Mouse (Mus musculus): Measurements from ENCODE around the gene Cav2. TPM values are rescaled to one million over a fixed set of nuclear protein-coding genes. Genes with fewer than 3 reads are reported as not detected.

Cav2 gene
- polyA plus RNA-seq, 1 experiment from 2014 or later, result 6.0 TPM

DNA sequence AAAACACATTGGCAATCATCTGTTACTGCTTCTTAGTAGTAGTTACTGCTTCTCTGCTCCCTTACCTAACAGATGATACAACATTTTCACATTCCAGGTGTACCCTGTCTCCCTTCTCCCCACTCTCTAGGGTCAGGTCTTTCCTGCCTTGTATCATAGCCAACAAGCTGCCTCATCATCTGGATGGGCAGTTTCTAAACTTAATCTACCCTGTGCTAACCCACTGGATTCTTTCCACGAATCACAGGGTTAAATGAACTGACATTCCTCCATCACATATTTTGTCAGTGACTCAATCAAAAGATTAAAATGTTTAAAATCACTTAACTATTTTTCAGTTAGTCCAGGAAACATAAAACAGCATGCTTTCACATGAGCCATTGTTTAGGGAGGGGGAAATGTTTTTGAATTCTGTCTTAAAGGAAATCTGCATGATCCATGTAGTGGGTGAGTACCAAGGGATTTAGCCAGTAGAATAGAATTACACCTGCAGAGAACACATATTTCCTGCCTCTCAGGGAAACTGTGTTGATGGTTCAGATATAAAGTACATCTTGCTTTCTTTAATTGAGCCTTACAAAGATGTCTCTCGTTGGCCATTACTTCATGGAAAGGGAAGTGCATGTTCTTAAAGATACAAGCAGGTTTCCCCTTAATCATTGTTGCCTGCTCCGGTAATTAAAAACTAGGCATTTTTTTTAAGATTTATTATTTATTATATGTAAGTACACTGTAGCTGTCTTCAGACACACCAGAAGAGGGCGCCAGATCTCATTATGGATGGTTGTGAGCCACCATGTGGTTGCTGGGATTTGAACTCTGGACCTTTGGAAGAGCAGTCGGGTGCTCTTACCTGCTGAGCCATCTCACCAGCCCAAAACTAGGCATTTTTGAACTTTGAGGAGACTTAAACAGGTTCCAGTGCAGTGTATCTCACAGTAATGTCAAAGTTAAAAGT is 34.0 kb downstream of the Cav2 start:
- no peak overlapping the region for H3K4me2 ChIP-seq (replicated peaks)
- H3K4me1 ChIP-seq, result peaks cover 3% of the 10 kb centered on the region; the same call in 1 of the 2 replicates
- no peak overlapping the region for H3K27ac ChIP-seq (replicated peaks)
- H3K27me3 ChIP-seq, result no peaks in the 10 kb centered on the region
- no peak overlapping the region for H3K4me3 ChIP-seq
- WGBS, result 83% methylated on average over 5 of the region's 5 CpGs
- no peaks in the 10 kb centered on the region for H3K9me3 ChIP-seq
- no peak for ATAC-seq (ENCODE audit: low FRiP score, low read depth)
- no peak overlapping the region for H3K9ac ChIP-seq (replicated peaks)
- no peaks in the 10 kb centered on the region for H3K36me3 ChIP-seq

DNA sequence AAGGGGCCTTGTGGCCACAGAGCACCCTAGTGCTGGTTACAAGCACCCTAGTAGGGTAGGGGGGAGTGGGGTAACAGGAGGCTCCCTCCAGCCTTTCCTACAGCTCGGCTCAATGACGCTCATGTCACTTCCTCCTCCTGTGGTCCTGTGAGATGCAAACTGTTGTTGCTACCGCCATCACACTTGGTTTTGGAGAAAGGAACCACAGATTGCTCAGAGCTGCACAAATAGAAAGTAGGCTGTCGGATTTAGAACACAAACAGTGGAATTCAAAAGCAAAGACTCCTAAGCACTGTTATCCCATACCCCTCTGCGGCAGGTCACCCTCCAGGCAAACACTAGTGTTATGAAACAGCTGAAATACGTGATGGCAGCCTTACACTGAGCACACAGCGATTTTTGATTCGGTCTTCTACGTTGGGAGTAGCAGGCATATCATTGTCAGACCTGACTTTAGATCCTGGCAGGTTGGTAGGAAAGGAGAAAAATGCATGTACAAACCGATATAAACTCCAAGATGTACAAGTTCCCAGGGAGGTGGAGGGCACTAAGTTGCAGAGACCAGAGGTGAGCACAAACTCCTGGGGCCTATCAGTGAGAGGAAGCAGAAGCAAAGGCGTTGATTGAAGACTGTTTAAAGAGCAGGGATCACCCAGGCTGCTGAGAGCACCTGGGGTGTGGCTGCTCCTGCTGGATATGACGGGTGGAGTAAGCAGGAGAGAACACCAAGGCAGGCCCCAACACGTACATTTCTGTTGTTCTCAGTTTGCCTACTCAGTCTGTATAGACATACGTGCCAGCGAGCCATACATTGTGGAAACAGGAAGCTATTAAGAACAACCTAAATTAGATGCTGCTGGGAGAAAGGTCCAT is 35.5 kb downstream of the Cav2 start:
- Histone ChIP-seq H3K4me1 (peaks cover 3% of the 10 kb centered on the region; the same call in 1 of the 2 replicates), H3K9me3 (no peaks in the 10 kb centered on the region), H3K9ac (replicated peaks) (no peak overlapping the region), H3K4me2 (replicated peaks) (no peak overlapping the region), H3K27me3 (no peaks in the 10 kb centered on the region), H3K36me3 (no peaks in the 10 kb centered on the region), H3K4me3 (no peak overlapping the region), H3K27ac (replicated peaks) (no peak overlapping the region)
- WGBS, result 73% methylated on average over 15 of the region's 15 CpGs
- ATAC-seq (ENCODE audit: low FRiP score, low read depth), result no peak

DNA sequence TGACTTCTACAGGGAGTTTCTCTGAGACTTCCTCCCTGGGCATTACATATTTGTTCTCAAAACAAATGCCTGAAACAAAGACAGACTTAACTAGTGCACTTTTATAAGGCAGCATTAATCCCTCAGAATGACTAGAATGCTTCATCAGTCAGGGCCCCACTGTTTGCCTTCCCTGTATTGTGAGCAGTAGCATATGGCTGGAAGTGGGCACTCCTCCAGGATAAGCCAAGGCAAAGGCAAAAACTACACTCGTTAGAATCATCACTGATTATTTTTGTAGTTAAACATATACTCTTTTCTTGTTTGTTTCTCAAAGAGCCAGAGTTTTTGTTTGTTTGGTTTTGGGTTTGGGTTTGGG is 36.2 kb downstream of the Cav2 start:
- Histone ChIP-seq H3K9me3 (no peaks in the 10 kb centered on the region), H3K27ac (replicated peaks) (no peak overlapping the region), H3K4me3 (no peak overlapping the region), H3K4me2 (replicated peaks) (no peak overlapping the region), H3K36me3 (no peaks in the 10 kb centered on the region), H3K9ac (replicated peaks) (no peak overlapping the region), H3K27me3 (no peaks in the 10 kb centered on the region), H3K4me1 (peaks cover 3% of the 10 kb centered on the region; the same call in 1 of the 2 replicates)
- ATAC-seq (ENCODE audit: low FRiP score, low read depth), result no peak
- 44% methylated on average over 1 of the region's 1 CpGs for WGBS

DNA sequence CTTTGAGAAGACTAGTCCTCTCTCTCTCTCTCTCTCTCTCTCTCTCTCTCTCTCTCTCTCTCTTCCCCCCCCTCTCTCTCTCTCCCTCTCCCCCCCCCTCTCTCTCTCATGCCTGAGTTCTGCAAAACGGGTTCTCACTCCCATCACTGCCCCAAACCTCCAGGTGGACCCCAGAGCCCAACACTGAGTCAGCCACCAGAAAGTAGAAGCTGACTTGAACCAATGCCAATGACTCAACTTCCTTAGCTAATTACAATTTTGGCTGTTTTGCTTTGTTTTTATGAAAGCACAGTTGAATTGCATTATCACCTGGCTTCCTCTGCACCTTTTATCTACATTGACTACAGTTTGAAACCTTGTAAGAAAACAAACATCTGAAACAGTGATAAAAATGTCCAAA is 37.0 kb downstream of the Cav2 start:
- Histone ChIP-seq H3K27me3 (no peaks in the 10 kb centered on the region), H3K4me1 (peaks cover 3% of the 10 kb centered on the region; the same call in 1 of the 2 replicates), H3K4me3 (no peak overlapping the region), H3K4me2 (replicated peaks) (no peak overlapping the region), H3K36me3 (no peaks in the 10 kb centered on the region), H3K9ac (replicated peaks) (no peak overlapping the region), H3K27ac (replicated peaks) (no peak overlapping the region), H3K9me3 (no peaks in the 10 kb centered on the region)
- no peak for ATAC-seq (ENCODE audit: low FRiP score, low read depth)
- WGBS, result 100% methylated on average over 1 of the region's 1 CpGs

DNA sequence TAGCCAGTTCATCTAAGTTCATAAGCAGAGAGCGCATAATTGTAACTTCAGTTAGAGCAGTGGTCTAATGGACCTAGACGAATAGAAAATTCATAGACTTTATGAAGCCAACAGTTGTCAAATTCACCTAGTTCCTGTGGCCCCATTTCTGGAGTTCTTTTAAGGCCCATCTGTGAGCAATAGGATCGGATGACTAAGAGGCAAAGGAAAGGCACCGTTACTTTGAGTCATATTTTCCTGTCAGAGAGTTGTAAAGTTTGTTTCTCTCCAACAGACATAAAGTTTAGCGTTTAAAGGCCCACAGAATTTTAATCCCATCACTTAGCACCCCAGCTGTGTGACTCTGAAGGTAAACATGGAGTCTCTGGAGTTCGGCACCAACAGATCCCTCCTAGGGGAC is 41.0 kb downstream of the Cav2 start:
- no peak for ATAC-seq (ENCODE audit: low FRiP score, low read depth)
- H3K4me2 ChIP-seq (replicated peaks), result no peak overlapping the region
- H3K36me3 ChIP-seq, result no peaks in the 10 kb centered on the region
- 84% methylated on average over 6 of the region's 6 CpGs for WGBS
- H3K9ac ChIP-seq (replicated peaks), result no peak overlapping the region
- no peaks in the 10 kb centered on the region for H3K27me3 ChIP-seq
- no peak overlapping the region for H3K4me3 ChIP-seq
- H3K27ac ChIP-seq (replicated peaks), result no peak overlapping the region
- H3K9me3 ChIP-seq, result no peaks in the 10 kb centered on the region
- peaks cover 2% of the 10 kb centered on the region; the same call in 1 of the 2 replicates for H3K4me1 ChIP-seq

DNA sequence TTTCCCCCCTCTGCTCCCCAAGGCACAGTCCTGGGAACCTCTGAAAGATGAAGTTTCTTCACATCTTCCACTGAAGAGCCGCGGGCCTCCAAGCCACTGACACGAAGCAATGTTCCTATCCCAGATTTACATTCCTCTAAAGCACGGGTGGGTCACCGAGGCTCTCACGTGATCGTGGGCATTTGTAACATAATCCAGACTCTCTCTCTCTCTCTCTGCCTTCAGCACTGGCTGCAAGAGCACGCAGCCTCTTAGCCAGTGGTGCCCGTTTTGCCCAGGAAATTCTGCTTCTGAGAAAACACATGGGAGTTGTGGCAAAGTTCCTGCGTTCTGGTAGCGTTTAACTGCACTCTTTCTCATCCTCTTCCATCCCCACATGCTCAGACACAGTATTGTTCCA is 46.2 kb downstream of the Cav2 start:
- H3K9ac ChIP-seq (replicated peaks), result no peak overlapping the region
- ATAC-seq (ENCODE audit: low FRiP score, low read depth), result no peak
- no peaks in the 10 kb centered on the region for H3K9me3 ChIP-seq
- no peaks in the 10 kb centered on the region for H3K36me3 ChIP-seq
- H3K27ac ChIP-seq (replicated peaks), result no peak overlapping the region
- H3K27me3 ChIP-seq, result no peaks in the 10 kb centered on the region
- H3K4me2 ChIP-seq (replicated peaks), result 0 out of 2 replicates have a peak overlapping the region, but pooled peaks have one; percentile 6
- H3K4me3 ChIP-seq, result no peak overlapping the region
- H3K4me1 ChIP-seq, result no peaks in the 10 kb centered on the region
- 57% methylated on average over 11 of the region's 11 CpGs for WGBS

DNA sequence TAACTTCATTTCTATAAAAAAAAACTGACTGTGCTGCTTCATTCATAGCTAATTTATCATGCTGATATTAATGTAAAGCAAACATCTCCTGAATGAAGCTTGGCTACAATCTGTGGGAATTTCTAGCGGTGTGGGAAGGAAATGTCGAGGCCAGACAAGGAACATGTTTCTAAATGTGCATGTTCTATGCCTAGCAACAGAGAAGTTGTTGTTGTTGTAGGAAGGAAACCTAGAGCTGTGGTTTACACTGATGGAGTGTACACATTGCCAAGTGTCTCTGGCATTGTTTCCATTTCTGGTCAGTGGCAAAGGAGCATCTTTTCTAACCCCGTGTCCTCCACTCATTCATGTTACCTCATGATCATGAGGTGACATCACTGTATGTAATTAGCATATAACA is 48.8 kb downstream of the Cav2 start:
- H3K4me2 ChIP-seq (replicated peaks), result no peak overlapping the region
- no peak overlapping the region for H3K9ac ChIP-seq (replicated peaks)
- H3K9me3 ChIP-seq, result no peaks in the 10 kb centered on the region
- H3K4me3 ChIP-seq, result no peak overlapping the region
- 88% methylated on average over 3 of the region's 3 CpGs for WGBS
- no peaks in the 10 kb centered on the region for H3K36me3 ChIP-seq
- ATAC-seq (ENCODE audit: low FRiP score, low read depth), result no peak
- no peaks in the 10 kb centered on the region for H3K27me3 ChIP-seq
- no peak overlapping the region for H3K27ac ChIP-seq (replicated peaks)
- no peaks in the 10 kb centered on the region for H3K4me1 ChIP-seq

DNA sequence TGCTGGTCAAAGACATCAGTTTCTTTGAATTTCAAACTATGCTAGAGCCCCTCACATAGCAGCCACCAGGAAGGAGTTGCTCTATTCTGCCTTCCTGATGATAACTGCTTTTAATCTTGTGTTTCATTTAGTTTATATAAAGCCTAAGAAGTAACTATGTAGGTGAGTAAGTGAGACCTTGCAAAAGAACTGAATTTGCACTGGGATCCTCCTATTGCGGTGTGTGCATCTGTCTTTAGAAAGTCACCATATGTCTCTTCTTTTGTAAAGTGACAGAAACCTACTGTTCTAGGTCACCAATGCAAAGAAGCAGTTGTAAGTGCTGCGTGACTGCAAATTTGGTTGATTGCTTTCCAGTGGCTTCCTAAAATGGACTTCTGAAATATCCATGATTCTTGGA is 56.7 kb downstream of the Cav2 start:
- Histone ChIP-seq H3K27ac (replicated peaks) (no peak overlapping the region), H3K27me3 (no peaks in the 10 kb centered on the region)
- 82% methylated on average over 2 of the region's 2 CpGs for WGBS

More for the DNA sequence above, 56.7 kb downstream of the Cav2 start:
- H3K9ac ChIP-seq (replicated peaks), result no peak overlapping the region
- no peak for ATAC-seq (ENCODE audit: low FRiP score, low read depth)
- H3K4me2 ChIP-seq (replicated peaks), result no peak overlapping the region
- no peaks in the 10 kb centered on the region for H3K4me1 ChIP-seq
- H3K36me3 ChIP-seq, result no peaks in the 10 kb centered on the region
- H3K4me3 ChIP-seq, result no peak overlapping the region
- H3K9me3 ChIP-seq, result no peaks in the 10 kb centered on the region

Other genes with a start within 250 kb of the Cav2 start
- 26.3 and 36.5 TPM in 2 replicates for gene Tes, start 216.0 kb upstream of the Cav2 start, polyA plus RNA-seq (2016; fragmentation: Nextera tagmentation; extraction: Ambion mirVana)
- 10.1 and 11.3 TPM in 2 replicates for gene Cav1, start 25.1 kb downstream of the Cav2 start, polyA plus RNA-seq (2016; fragmentation: Nextera tagmentation; extraction: Ambion mirVana)
- 1.9 and 2.5 TPM in 2 replicates for gene Met, start 182.6 kb downstream of the Cav2 start, polyA plus RNA-seq (2016; fragmentation: Nextera tagmentation; extraction: Ambion mirVana)

Data from midbrain, embryonic 12.5 days (tissue).